Mouse (Mus musculus) myocyte (in vitro differentiated cells): ENCODE measurements around the gene St6gal2. TPM values are rescaled to one million over a fixed set of nuclear protein-coding genes. Genes with fewer than 3 reads are reported as not detected.

Experiments
- H3K27me3 ChIP-seq: one replicate; pipeline ENCODE4 v1.6.1; 2011; ENCODE audit not compliant: control insufficient read depth, insufficient read depth, insufficient read length
- H3K36me3 ChIP-seq: one replicate; pipeline ENCODE4 v1.6.1; 2011; ENCODE audit not compliant: control insufficient read depth, insufficient read depth
- H3K4me2 ChIP-seq: one replicate; pipeline ENCODE4 v1.6.1; 2011; ENCODE audit warnings: low read depth, control low read depth
- H3K4me3 ChIP-seq: one replicate; pipeline ENCODE4 v1.5.1; 2011; ENCODE audit warnings: mild to moderate bottlenecking, control low read depth, moderate library complexity
- H3K79me2 ChIP-seq: one replicate; pipeline ENCODE4 v1.6.1; 2011; ENCODE audit not compliant: control insufficient read depth, insufficient read depth
- H3ac ChIP-seq: one replicate; pipeline ENCODE4 v1.6.1; 2011; ENCODE audit not compliant: control insufficient read depth, insufficient read length
- CEBPB ChIP-seq: IDR thresholded peaks from 2 replicates; pipeline ENCODE4 v1.6.1; 2011; ENCODE audit warnings: mild to moderate bottlenecking, moderate library complexity; ENCODE audit not compliant: poor library complexity, insufficient read depth, severe bottlenecking
- E2F4 ChIP-seq: IDR thresholded peaks from one replicate; pipeline ENCODE4 v1.6.1; 2011; ENCODE audit warnings: mild to moderate bottlenecking, control low read depth, moderate library complexity; ENCODE audit not compliant: insufficient read depth
- MAX ChIP-seq: IDR thresholded peaks from one replicate; pipeline ENCODE4 v1.6.1; 2011; ENCODE audit warnings: low read depth, mild to moderate bottlenecking, control low read depth
- MYOD1 ChIP-seq, 3 experiments: IDR thresholded peaks; one replicate each; pipeline ENCODE4 v1.6.1; 2011; ENCODE audit warnings: control low read depth in 2 of 3, low read depth in 2 of 3, mild to moderate bottlenecking in 2 of 3, moderate library complexity in 1 of 3; ENCODE audit not compliant: insufficient read length in 2 of 3, control insufficient read depth in 1 of 3
- MYOG ChIP-seq, 3 experiments: IDR thresholded peaks; one replicate each; pipeline ENCODE4 v1.6.1; 2011; ENCODE audit warnings: control low read depth in 2 of 3, low read depth in 2 of 3, mild to moderate bottlenecking in 2 of 3; ENCODE audit not compliant: insufficient read length in 2 of 3, control insufficient read depth in 1 of 3, insufficient read depth in 1 of 3
- POLR2A ChIP-seq: IDR thresholded peaks from one replicate; pipeline ENCODE4 v1.6.1; 2011; ENCODE audit warnings: low read depth, mild to moderate bottlenecking, control low read depth, moderate library complexity; ENCODE audit not compliant: insufficient read length
- POLR2AphosphoS2 ChIP-seq: IDR thresholded peaks from one replicate; pipeline ENCODE4 v1.6.1; 2011; ENCODE audit warnings: low read depth, control low read depth; ENCODE audit not compliant: insufficient read length
- REST ChIP-seq: IDR thresholded peaks from one replicate; pipeline ENCODE4 v1.6.1; 2011; ENCODE audit warnings: mild to moderate bottlenecking, control low read depth, moderate library complexity; ENCODE audit not compliant: insufficient read depth, insufficient read length
- SRF ChIP-seq: IDR thresholded peaks from one replicate; pipeline ENCODE4 v1.6.1; 2011; ENCODE audit warnings: low read depth; ENCODE audit not compliant: control insufficient read depth, insufficient read length
- TCF12 ChIP-seq: IDR thresholded peaks from one replicate; pipeline ENCODE4 v1.6.1; 2011; ENCODE audit warnings: mild to moderate bottlenecking, control low read depth; ENCODE audit not compliant: poor library complexity, insufficient read depth, severe bottlenecking
- TCF3 ChIP-seq: IDR thresholded peaks from one replicate; pipeline ENCODE4 v1.6.1; 2011; ENCODE audit warnings: low read depth, control low read depth; ENCODE audit not compliant: insufficient read length
- USF1 ChIP-seq: IDR thresholded peaks from one replicate; pipeline ENCODE4 v1.6.1; 2011; ENCODE audit warnings: low read depth, mild to moderate bottlenecking, control low read depth, moderate library complexity
- polyA plus RNA-seq: library from polyadenylated mRNA; unstranded; fragments of >200 nt; fragmentation: generic; extraction: Trizol; gene quantifications from one replicate; pipeline ENCODE4 v1.2.1, GENCODE M21; 2012; ENCODE audit warnings: missing spikeins

St6gal2 gene
- polyA plus RNA-seq, 1 experiment = not detected

GRCm38 (mm10) chr17:55467579-55467978 is 22.4 kb downstream of the St6gal2 start:
- H3K4me2 ChIP-seq = no peak overlapping the region
- no peaks in the 10 kb centered on the region for H3K27me3 ChIP-seq
- H3K36me3 ChIP-seq = no peaks in the 10 kb centered on the region
- H3K4me3 ChIP-seq = no peak overlapping the region
- TF ChIP-seq TCF12 (no peak), MAX (no peak), TCF3 (no peak), REST (no peak), MYOG (IDR thresholded peaks at IDR 0.05; ENCODE audit: control insufficient read depth in 1 of 3, insufficient read depth in 1 of 3, insufficient read length in 2 of 3, low read depth in 2 of 3) (no peak), POLR2A (no peak), USF1 (no peak), MYOD1 (IDR thresholded peaks at IDR 0.05; ENCODE audit: control insufficient read depth in 1 of 3, insufficient read length in 2 of 3, low read depth in 2 of 3) (no peak), CEBPB (no peak), E2F4 (no peak), SRF (no peak), POLR2AphosphoS2 (no peak)
- H3ac ChIP-seq = no peak overlapping the region
- H3K79me2 ChIP-seq = no peaks in the 10 kb centered on the region

GRCm38 (mm10) chr17:55468963-55469362 is 23.8 kb downstream of the St6gal2 start:
- no peak overlapping the region for H3K4me2 ChIP-seq
- no peaks in the 10 kb centered on the region for H3K27me3 ChIP-seq
- TF ChIP-seq MYOG (IDR thresholded peaks at IDR 0.05; ENCODE audit: control insufficient read depth in 1 of 3, insufficient read depth in 1 of 3, insufficient read length in 2 of 3, low read depth in 2 of 3) = no peak

GRCm38 (mm10) chr17:55475974-55476373 is 30.8 kb downstream of the St6gal2 start:
- no peak for TF ChIP-seq MAX
- TF ChIP-seq E2F4 = no peak
- TF ChIP-seq CEBPB = no peak
- TF ChIP-seq POLR2A = no peak
- TF ChIP-seq POLR2AphosphoS2 = no peak
- no peak for TF ChIP-seq USF1
- TF ChIP-seq TCF12 = no peak
- no peak for TF ChIP-seq MYOG (IDR thresholded peaks at IDR 0.05; ENCODE audit: control insufficient read depth in 1 of 3, insufficient read depth in 1 of 3, insufficient read length in 2 of 3, low read depth in 2 of 3)
- no peak for TF ChIP-seq MYOD1 (IDR thresholded peaks at IDR 0.05; ENCODE audit: control insufficient read depth in 1 of 3, insufficient read length in 2 of 3, low read depth in 2 of 3)
- no peak for TF ChIP-seq REST
- TF ChIP-seq TCF3 = no peak
- Histone ChIP-seq H3K27me3 (no peaks in the 10 kb centered on the region), H3K36me3 (no peaks in the 10 kb centered on the region), H3ac (no peak overlapping the region), H3K4me2 (no peak overlapping the region), H3K4me3 (no peak overlapping the region), H3K79me2 (no peaks in the 10 kb centered on the region)

More at GRCm38 (mm10) chr17:55468963-55469362, 23.8 kb downstream of the St6gal2 start:
- Histone ChIP-seq H3K79me2 (no peaks in the 10 kb centered on the region), H3K4me3 (no peak overlapping the region), H3ac (no peak overlapping the region), H3K36me3 (no peaks in the 10 kb centered on the region)

GRCm38 (mm10) chr17:55477361-55477760 is 32.2 kb downstream of the St6gal2 start:
- Histone ChIP-seq H3K4me2 (no peak overlapping the region), H3K4me3 (no peak overlapping the region), H3K27me3 (no peaks in the 10 kb centered on the region), H3K79me2 (no peaks in the 10 kb centered on the region), H3K36me3 (no peaks in the 10 kb centered on the region), H3ac (no peak overlapping the region)
- TF ChIP-seq POLR2AphosphoS2 = no peak
- no peak for TF ChIP-seq MYOG (IDR thresholded peaks at IDR 0.05; ENCODE audit: control insufficient read depth in 1 of 3, insufficient read depth in 1 of 3, insufficient read length in 2 of 3, low read depth in 2 of 3)
- TF ChIP-seq REST = no peak
- TF ChIP-seq SRF = no peak
- no peak for TF ChIP-seq E2F4
- TF ChIP-seq MAX = no peak
- TF ChIP-seq TCF3 = no peak
- no peak for TF ChIP-seq USF1
- no peak for TF ChIP-seq MYOD1 (IDR thresholded peaks at IDR 0.05; ENCODE audit: control insufficient read depth in 1 of 3, insufficient read length in 2 of 3, low read depth in 2 of 3)
- no peak for TF ChIP-seq CEBPB
- TF ChIP-seq TCF12 = no peak
- TF ChIP-seq POLR2A = no peak

- no peak overlapping the region for H3K4me2 ChIP-seq
- H3ac ChIP-seq = no peak overlapping the region
- no peaks in the 10 kb centered on the region for H3K79me2 ChIP-seq
- no peaks in the 10 kb centered on the region for H3K36me3 ChIP-seq
- TF ChIP-seq MYOD1 (IDR thresholded peaks at IDR 0.05; ENCODE audit: control insufficient read depth in 1 of 3, insufficient read length in 2 of 3, low read depth in 2 of 3) = no peak
- TF ChIP-seq POLR2AphosphoS2 = no peak
- no peak for TF ChIP-seq REST
- no peak for TF ChIP-seq SRF
- TF ChIP-seq USF1 = no peak
- TF ChIP-seq MAX = no peak
- no peak for TF ChIP-seq TCF3
- TF ChIP-seq E2F4 = no peak
- no peak for TF ChIP-seq MYOG (IDR thresholded peaks at IDR 0.05; ENCODE audit: control insufficient read depth in 1 of 3, insufficient read depth in 1 of 3, insufficient read length in 2 of 3, low read depth in 2 of 3)
- TF ChIP-seq CEBPB = no peak
- TF ChIP-seq POLR2A = no peak
- no peak for TF ChIP-seq TCF12
- no peaks in the 10 kb centered on the region for H3K27me3 ChIP-seq
- no peak overlapping the region for H3K4me3 ChIP-seq
Measured at GRCm38 (mm10) chr17:55479367-55479766, 34.2 kb downstream of the St6gal2 start.
